Mouse (Mus musculus) intestine, embryonic 16.5 days (tissue): Measurements from ENCODE around the gene Kmo. TPM values are rescaled to one million over a fixed set of nuclear protein-coding genes. Genes with fewer than 3 reads are reported as not detected.

Experiments used
- ATAC-seq: fragments of 200-750 bp; cut with Nextera tagmentation; 2 replicates; pipeline ENCODE4 v1.8.0; 2017; ENCODE audit warnings: moderate TSS enrichment, moderate library complexity
- H3K27ac ChIP-seq: fragments of 300-500 bp; sonication (generic); 2 replicates; pipeline ENCODE4 v1.5.1; 2014; ENCODE audit warnings: mild to moderate bottlenecking, low read length
- H3K27me3 ChIP-seq: fragments of 300-500 bp; sonication (generic); replicated peaks from 2 replicates; pipeline ENCODE4 v1.6.1; 2014; ENCODE audit warnings: low read length, control low read depth, mixed read lengths; ENCODE audit not compliant: control insufficient read depth, insufficient read depth
- H3K36me3 ChIP-seq: fragments of 300-500 bp; sonication (generic); 2 replicates; pipeline ENCODE4 v1.6.1; 2014; ENCODE audit warnings: low read length, control low read depth; ENCODE audit not compliant: control insufficient read depth, insufficient read depth
- H3K4me1 ChIP-seq: fragments of 300-500 bp; sonication (generic); 2 replicates; pipeline ENCODE4 v1.6.1; 2014; ENCODE audit warnings: low read length, control low read depth, mixed read lengths; ENCODE audit not compliant: control insufficient read depth, insufficient read depth
- H3K4me2 ChIP-seq: fragments of 300-500 bp; sonication (generic); 2 replicates; pipeline ENCODE4 v1.6.1; 2014; ENCODE audit warnings: low read depth, low read length, control low read depth
- H3K4me3 ChIP-seq: fragments of 300-500 bp; sonication (generic); 2 replicates; pipeline ENCODE4 v1.5.1; 2014; ENCODE audit warnings: mild to moderate bottlenecking, low read length
- H3K9ac ChIP-seq: fragments of 300-500 bp; sonication (generic); 2 replicates; pipeline ENCODE4 v1.6.1; 2014; ENCODE audit warnings: low read depth, low read length
- H3K9me3 ChIP-seq: fragments of 300-500 bp; sonication (generic); 2 replicates; pipeline ENCODE4 v1.6.1; 2016; ENCODE audit warnings: low read length, control low read depth; ENCODE audit not compliant: control insufficient read depth
- WGBS: fragments of 180-500 bp; shearing (Covaris S2); extraction: QIAGEN DNeasy Blood & Tissue Kit; methylation state at CpG from one replicate; pipeline ENCODE4 v1.1.7; 2014; 5-methylcytosine and 5-hydroxymethylcytosine counted together
- polyA plus RNA-seq: library from polyadenylated mRNA; unstranded; fragments of >200 nt; fragmentation: Nextera tagmentation; extraction: Ambion mirVana; gene quantifications from 2 replicates; pipeline ENCODE4 v1.2.1, GENCODE M21; 2015

Kmo gene
- polyA plus RNA-seq, 1 experiment from 2014 or later = 0.68 TPM

DNA sequence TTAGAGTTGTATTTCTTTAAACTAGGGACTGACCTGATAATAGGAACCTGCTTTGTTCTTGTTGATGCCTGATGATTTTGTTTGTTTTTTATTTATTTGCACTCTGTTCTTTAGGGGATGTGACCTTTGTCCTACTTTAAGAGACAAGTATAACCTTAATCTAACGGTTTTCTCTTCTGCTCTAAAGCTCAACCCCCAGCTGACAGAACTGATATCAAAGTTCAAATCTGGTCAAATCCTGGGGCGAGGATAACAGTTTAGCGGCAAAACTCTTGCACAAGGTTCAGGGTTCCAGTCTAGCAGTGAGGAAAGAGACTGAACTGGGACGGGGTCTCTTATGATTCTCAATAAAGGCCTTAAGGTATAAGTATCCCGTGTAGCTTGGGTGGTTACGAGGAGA, 9.1 kb downstream of the Kmo start:
- H3K4me3 ChIP-seq = no peak overlapping the region
- H3K27me3 ChIP-seq = no peaks in the 10 kb centered on the region
- H3K4me2 ChIP-seq = no peak overlapping the region
- ATAC-seq = no peak
- H3K36me3 ChIP-seq = no peaks in the 10 kb centered on the region
- H3K9ac ChIP-seq = no peak overlapping the region
- 84% methylated on average over 6 of the region's 6 CpGs for WGBS
- no peak overlapping the region for H3K27ac ChIP-seq
- peaks cover 4% of the 10 kb centered on the region for H3K4me1 ChIP-seq
- H3K9me3 ChIP-seq = no peaks in the 10 kb centered on the region

DNA sequence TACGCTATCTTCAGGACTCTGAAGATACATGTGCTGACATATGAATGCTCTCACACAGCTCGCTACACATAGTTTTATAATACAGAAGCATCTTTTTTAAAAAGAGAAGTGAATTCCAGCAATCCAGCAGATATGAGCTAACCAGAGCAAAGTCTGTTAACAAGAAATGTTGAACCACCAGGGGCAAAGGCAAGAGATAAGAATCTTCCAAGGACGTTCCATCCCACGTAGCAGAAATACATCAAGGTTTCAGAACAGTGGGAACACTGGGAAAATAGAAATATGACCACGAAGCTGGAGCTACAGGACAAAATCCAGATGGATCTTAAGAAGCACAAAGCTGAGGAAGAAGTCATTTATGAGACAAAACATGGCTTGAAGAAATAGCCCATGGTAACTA, 10.2 kb downstream of the Kmo start:
- Histone ChIP-seq H3K4me1 (no peaks in the 10 kb centered on the region), H3K27ac (no peak overlapping the region), H3K27me3 (no peaks in the 10 kb centered on the region), H3K9ac (no peak overlapping the region), H3K36me3 (no peaks in the 10 kb centered on the region), H3K9me3 (no peaks in the 10 kb centered on the region), H3K4me3 (no peak overlapping the region), H3K4me2 (no peak overlapping the region)
- WGBS = 70% methylated on average over 5 of the region's 5 CpGs
- ATAC-seq = no peak

DNA sequence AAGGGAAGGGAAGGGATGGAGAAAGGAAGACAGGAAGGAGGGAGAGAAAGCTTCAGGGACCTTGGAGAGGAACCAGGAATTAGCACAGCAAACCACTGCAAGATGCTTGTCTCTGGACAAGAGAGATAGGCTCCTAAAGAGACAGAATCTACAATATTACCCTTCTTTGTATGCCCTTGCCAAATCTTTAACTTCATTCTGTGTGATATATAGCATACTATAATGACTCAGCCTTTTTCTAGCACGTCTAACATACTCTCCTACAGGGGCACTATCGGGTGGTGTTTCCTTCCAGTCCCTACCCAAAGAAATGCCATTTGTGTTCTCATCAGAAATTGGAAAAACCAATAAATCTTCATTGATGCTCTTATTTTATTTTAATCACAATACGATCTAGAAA, 10.9 kb downstream of the Kmo start:
- H3K9me3 ChIP-seq = no peaks in the 10 kb centered on the region
- H3K9ac ChIP-seq = no peak overlapping the region
- H3K4me3 ChIP-seq = no peak overlapping the region
- ATAC-seq = no peak
- no peaks in the 10 kb centered on the region for H3K36me3 ChIP-seq
- 89% methylated on average over 3 of the region's 3 CpGs for WGBS
- no peak overlapping the region for H3K27ac ChIP-seq
- H3K4me1 ChIP-seq = no peaks in the 10 kb centered on the region
- H3K27me3 ChIP-seq = no peaks in the 10 kb centered on the region
- H3K4me2 ChIP-seq = no peak overlapping the region

DNA sequence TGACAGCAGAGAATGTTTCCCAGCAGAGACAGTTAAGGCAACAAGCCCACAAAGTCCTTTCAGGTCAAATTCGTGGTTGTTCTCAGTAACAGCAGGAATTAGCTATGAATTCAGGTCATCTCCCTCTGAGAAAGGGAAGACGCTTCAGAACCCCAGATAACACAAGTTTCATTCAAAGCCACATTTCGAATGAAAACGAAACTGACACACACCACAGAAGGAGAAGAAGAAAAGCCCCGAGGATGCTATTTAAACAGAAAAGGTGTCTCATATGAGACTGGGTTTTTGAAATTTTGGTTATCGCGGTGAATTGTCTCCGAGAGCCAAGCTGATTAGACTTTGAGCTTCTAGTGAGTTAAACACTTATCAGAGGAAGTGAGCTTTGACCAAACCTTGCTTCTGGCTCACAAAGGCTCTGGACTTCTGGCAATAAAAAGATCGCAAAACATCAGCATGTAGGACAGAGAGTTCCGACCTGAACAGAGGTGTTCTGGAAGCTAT, 11.6 kb downstream of the Kmo start:
- 62% methylated on average over 10 of the region's 10 CpGs for WGBS
- Histone ChIP-seq H3K4me3 (no peak overlapping the region), H3K4me1 (no peaks in the 10 kb centered on the region), H3K9me3 (no peaks in the 10 kb centered on the region), H3K27ac (no peak overlapping the region), H3K36me3 (no peaks in the 10 kb centered on the region), H3K4me2 (peak overlapping the region; percentile 26; the same call in 1 of the 2 replicates), H3K9ac (no peak overlapping the region), H3K27me3 (no peaks in the 10 kb centered on the region)
- peak; percentile 88 for ATAC-seq

DNA sequence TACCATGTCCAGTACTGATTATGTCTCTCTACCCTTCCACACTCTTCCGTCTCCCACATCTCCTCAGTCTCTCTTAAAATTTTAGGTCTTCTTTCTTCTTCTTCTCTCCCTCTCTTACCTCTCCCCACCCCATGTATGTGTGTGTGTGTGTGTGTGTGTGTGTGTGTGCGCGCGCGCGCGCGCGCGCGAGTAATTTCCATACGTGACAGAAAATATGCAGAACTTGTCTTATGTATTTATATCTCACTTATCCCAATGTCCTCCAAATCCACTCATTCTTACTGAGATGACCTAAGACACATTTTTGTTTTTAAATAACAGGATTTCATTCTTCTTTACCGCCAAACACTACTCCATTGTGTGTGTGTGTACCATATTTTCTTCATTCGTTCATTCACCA, 12.3 kb downstream of the Kmo start:
- 0 out of 2 replicates have a peak, but pooled peaks have one; percentile 32 for ATAC-seq
- no peak overlapping the region for H3K4me2 ChIP-seq
- no peaks in the 10 kb centered on the region for H3K9me3 ChIP-seq
- H3K4me1 ChIP-seq = no peaks in the 10 kb centered on the region
- 97% methylated on average over 14 of the region's 14 CpGs for WGBS
- no peaks in the 10 kb centered on the region for H3K27me3 ChIP-seq
- H3K27ac ChIP-seq = no peak overlapping the region
- H3K36me3 ChIP-seq = no peaks in the 10 kb centered on the region
- no peak overlapping the region for H3K4me3 ChIP-seq
- no peak overlapping the region for H3K9ac ChIP-seq

DNA sequence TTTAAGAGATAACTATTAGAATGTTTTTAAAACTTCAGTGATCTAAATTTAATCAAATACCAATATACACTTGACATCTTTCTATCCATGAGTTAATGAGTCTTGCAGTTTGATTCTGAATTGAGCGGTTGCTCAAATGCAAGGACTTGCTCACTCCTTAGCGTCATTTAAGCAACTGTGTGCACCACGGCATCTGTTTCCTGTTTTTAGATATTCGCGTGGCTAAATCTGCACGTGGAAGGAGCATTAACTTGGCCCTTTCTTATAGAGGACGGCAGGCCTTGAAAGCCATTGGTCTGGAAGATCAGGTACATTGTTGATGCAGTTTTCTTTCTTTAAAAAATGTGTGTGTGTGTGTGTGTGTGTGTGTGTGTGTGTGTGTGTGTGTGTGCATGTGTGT, 17.5 kb downstream of the Kmo start:
- 72% methylated on average over 7 of the region's 7 CpGs for WGBS

DNA sequence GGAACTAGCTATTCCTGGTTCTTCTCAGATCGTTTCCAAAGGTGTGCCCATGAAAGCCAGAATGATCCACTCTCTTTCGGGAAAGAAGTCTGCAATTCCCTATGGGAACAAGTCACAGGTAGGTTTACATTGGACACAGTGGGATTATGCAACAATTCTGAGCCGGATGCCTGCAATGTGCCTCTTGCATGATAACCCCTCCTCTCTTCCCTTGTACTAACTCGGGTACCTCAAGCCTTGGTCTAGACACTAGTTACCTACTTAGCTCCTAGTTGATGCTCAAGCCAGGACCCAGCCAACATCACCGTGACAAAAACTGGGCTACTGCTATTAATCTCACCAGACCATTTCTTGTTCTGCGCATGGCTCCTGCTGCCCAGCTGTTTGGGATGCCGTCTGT, 18.9 kb downstream of the Kmo start:
- H3K27me3 ChIP-seq = no peaks in the 10 kb centered on the region
- no peak overlapping the region for H3K4me3 ChIP-seq
- no peaks in the 10 kb centered on the region for H3K36me3 ChIP-seq
- H3K27ac ChIP-seq = no peak overlapping the region
- 83% methylated on average over 7 of the region's 7 CpGs for WGBS
- H3K9ac ChIP-seq = no peak overlapping the region
- H3K4me2 ChIP-seq = no peak overlapping the region
- H3K9me3 ChIP-seq = no peaks in the 10 kb centered on the region
- no peaks in the 10 kb centered on the region for H3K4me1 ChIP-seq
- ATAC-seq = no peak

More for the DNA sequence above, 17.5 kb downstream of the Kmo start:
- Histone ChIP-seq H3K9ac (no peak overlapping the region), H3K27me3 (no peaks in the 10 kb centered on the region), H3K4me2 (no peak overlapping the region), H3K4me1 (no peaks in the 10 kb centered on the region), H3K4me3 (no peak overlapping the region), H3K36me3 (no peaks in the 10 kb centered on the region), H3K9me3 (no peaks in the 10 kb centered on the region), H3K27ac (no peak overlapping the region)
- ATAC-seq = no peak

DNA sequence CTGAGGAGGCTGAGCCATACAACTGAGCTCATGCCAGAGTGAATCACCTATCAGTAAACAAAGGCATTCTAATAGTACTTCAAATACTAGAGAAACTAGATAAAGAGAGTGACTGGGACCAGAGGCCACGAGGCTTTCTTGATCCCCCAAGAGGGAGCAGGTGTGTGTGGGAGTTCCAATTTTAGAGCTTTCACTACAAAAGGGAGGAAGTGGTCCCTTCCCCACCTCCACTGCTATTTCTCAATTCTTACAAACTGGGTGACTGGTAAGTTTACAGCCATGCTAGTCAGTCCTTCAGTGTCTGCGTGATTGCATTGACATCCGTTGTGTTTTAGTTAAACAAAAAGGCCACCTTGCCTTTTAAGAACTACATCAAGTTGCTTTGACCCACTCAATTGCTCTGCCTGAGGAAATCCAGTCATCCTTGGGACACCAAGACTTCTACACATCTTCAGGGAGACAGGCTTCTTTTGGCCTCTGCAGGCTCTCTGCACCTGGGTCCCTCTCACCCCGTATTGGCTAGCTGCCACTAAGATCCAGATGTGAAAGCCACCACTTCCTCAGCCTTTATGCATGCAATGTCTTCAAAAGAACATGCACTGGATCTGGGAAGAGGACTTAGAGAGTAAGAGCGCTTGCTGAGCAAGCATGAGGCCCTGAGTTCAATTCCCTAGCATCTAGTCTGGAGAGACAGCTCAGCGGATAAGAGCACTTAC, 20.4 kb downstream of the Kmo start:
- ATAC-seq = no peak
- 74% methylated on average over 6 of the region's 6 CpGs for WGBS
- no peaks in the 10 kb centered on the region for H3K27me3 ChIP-seq
- no peaks in the 10 kb centered on the region for H3K36me3 ChIP-seq
- H3K4me3 ChIP-seq = no peak overlapping the region
- H3K9ac ChIP-seq = no peak overlapping the region
- no peaks in the 10 kb centered on the region for H3K4me1 ChIP-seq
- H3K9me3 ChIP-seq = no peaks in the 10 kb centered on the region
- no peak overlapping the region for H3K27ac ChIP-seq
- H3K4me2 ChIP-seq = no peak overlapping the region

DNA sequence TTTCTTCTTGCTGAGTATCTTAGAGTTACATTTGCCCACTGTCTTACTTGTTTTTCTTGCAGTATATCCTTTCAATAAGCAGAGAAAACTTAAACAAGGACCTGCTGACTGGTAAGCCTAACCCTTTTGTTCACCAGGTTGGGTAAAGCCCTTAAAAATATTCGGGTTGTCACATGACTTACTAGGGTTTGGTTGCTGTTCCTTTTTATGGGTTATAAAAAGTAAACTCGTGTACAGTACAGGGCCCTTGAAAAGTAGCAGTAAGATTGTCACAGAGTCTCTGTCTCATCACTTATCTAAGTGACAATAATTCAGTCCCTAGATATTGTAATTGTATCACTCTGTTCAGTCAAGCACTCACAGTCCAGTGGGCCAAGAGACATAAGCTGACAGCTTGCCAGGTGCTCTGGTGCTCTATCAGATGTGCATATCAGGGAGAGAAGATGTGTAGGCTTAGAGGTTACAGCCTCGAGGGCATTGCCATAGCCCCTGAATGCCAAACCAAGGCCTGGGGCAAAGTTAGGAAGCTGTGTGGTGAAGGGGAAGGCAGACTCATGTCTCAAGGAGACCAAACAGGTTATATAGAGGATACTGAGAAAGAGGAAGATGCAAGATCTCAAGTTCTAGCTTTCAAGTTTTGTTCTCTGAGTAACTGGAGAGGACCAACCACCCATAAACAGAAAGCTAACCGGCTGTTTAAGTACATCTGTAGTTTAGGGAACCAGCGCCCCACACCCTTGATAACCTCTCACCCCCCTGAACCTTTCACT, 23.5 kb downstream of the Kmo start:
- Histone ChIP-seq H3K27ac (no peak overlapping the region), H3K4me3 (no peak overlapping the region), H3K9me3 (no peaks in the 10 kb centered on the region), H3K4me1 (no peaks in the 10 kb centered on the region), H3K4me2 (no peak overlapping the region), H3K27me3 (no peaks in the 10 kb centered on the region), H3K9ac (no peak overlapping the region), H3K36me3 (no peaks in the 10 kb centered on the region)
- ATAC-seq = no peak
- WGBS = 63% methylated on average over 5 of the region's 5 CpGs
